Mouse (Mus musculus) spleen, adult 12 weeks (tissue): Measurements from ENCODE around the gene Apbb2.

Experiments
- DNase-seq: peaks from one replicate; pipeline ENCODE4 v3.0.0; 2022; ENCODE audit warnings: low spot score

The Apbb2 gene

DNA sequence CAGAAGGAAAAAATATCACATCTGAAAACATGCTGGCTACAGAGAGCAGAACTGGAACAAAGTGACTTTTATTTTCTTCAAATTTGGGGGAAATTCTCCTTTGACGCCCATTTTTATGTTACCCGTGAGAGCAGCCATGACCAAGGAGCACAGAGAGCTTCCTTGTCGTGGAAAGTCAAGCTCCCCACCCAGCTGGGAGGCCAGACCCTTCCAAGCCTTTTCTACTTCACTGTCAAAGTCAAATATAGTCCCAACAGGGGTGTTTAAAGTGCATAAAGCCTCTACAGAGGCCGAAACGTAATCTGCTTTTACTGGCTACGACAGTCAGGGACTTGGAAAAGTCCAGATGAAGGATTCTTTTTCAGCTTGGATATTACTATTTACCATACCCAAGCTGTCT is 101.1 kb downstream of the Apbb2 start:
- DNase-seq, result no peak

DNA sequence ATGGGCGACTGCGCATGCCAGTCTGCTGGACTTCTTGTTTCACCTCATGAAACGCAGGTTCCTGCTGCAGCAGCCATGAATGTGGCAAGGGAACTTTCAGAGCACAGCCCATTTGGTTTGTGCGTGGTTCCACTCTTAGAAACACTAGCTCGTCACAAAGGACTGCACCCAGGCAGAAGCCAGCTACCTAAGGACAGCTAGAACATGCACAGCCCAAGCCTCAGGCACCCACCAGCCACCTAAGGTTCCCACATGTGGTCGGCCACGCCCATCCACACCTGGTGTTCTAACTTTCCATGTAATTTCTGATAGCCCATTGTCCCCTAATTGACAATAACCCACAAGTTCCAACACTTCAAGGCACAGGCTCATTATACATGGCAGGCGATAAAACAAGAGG is 102.3 kb downstream of the Apbb2 start:
- no peak for DNase-seq

DNA sequence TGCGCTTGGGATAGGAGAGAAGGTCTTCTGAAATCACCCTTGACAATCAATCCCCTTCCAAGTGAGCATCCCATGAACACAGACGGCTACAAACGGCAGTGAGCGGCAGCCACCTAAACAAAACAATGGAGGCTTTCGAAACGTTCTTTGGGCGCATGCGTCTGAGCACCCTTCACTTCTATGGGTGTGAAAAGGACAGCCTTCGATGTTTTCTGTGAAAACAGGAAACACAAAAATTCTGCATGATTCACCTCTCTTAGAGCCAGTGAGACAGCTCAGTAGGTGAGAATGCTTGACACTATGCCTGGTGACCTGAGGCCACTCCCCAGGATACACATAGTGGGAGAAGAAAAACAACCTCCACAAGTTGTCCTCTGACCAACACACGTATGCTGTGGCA is 103.3 kb downstream of the Apbb2 start:
- DNase-seq, result no peak

DNA sequence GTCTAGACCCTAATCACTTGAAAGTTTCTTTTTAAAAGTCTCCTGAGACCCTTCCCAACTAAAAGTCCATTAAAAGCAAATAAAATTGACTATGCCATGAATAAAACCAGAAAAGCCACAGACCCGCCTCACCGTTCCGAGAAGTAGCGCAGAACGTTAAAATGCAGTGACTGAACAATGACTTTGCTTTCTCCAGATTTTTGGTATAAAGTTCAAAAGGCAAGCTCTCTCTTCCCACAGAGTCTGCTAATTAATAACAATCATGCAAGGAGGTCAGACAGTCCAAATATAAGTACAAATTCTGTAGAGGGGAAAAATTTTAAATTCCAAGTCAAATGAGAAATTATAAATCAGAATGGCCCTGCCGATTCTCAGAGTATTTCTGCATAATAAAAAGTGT is 103.9 kb downstream of the Apbb2 start:
- no peak for DNase-seq

DNA sequence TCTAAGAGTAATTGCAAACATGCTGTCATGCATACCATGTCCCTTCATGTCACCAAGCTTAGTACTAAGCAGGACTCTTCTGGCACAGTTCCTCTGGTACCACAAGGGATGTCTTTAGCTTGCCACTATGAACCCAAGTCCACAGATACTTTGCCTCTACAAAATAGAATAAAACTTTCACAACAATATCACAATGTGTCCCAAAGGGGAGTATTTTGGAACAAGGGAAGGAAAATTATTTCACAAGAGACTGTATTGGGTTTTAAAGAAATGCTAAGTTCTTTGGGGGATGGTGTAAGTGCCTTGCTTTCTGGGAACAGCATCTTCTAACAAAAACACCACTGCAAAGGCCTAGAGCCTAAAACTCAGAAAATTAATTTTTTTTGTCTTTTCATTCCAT is 105.2 kb downstream of the Apbb2 start:
- DNase-seq, result no peak

DNA sequence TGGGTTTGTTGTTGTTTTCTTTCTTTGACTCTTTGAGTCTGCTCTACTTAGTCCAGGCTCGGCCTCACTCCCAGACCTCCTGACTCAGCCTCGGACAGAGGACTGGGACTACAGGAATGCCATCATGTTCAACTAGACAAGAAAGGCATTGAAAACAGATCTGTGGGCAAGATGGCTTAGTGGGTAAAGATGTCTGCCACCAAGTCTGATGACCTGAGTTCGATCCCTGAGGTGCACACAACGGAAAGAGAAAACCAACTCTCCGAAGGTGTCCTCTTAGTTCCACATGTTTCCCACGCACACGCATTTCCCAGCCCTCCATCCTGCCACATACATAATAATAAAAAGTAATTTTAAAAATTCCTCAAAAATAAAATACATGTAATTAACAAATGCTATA is 106.1 kb downstream of the Apbb2 start:
- no peak for DNase-seq

DNA sequence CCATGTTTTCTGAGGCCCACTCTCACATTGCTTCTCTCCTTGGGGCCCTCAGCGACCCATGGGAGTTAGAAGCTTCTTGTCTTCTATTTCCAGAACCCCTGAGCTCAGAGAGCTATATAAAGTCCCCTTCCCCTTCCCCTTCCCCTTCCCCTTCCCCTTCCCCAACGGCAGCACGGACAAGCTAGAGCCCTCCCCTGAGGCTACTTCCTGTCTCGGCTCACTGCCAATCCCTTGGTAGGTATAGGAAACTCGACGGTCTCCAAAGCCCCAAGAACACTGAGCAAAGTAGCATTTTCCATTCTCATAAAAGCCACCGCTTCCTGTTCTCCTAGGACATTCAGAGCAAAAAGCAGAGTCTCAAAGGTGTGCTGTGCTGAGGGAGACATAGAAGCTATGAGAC is 107.9 kb downstream of the Apbb2 start:
- no peak for DNase-seq

DNA sequence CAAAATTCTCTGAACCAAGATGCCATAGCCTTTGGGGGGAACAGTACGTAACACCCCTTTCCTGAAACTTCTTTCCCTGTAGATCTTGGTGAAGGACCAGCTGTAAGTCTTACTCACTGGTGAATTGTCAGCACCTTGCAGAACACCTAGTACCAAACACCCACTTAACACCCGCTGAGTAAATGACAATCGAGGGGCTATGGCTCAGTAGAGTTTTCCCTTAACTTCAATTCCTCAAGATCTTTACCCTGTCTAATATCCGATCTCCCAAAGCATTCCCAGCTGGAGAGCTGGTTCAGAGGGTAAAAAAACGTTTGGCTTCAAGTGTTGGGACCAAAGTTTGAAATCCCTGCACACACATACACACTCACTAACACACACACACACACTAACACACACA is 109.4 kb downstream of the Apbb2 start:
- no peak for DNase-seq

DNA sequence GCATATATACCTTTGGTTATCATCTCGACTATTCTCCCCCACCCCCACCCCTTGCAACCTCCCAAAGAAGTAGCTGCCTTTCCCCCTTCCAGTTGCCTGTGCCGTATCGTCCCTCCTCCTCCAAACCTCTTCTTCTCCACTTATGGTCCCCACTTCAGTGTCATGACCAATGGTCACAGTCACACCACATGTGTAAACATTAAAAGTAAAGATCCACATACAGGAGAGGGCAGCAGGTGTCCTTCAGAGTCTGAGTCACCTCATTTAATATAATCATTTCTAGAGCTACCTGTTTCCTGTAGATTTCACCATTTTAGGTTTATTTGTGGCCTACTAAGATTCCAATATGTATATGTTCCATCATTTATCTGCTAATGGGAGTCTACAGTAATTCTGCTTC is 113.0 kb downstream of the Apbb2 start:
- DNase-seq, result no peak

DNA sequence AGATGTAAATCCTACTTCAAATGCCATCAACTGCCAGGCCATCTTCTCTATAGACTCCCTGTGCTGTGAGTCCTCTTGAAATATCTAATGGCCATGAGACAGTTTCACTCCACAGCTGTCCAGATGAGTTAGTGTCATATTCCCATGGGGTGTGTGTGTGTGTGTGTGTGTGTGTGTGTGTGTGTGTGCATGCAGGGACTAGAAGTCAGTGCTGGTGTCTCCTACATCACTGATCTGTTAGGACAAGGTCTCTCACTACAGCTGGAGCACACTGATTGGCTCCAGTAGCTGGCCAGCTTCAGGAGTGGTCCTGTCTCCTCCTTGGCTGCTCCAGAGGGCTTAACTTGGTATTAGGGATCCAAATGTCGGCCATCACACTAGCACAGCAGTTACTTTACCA is 113.5 kb downstream of the Apbb2 start:
- DNase-seq, result no peak

DNA sequence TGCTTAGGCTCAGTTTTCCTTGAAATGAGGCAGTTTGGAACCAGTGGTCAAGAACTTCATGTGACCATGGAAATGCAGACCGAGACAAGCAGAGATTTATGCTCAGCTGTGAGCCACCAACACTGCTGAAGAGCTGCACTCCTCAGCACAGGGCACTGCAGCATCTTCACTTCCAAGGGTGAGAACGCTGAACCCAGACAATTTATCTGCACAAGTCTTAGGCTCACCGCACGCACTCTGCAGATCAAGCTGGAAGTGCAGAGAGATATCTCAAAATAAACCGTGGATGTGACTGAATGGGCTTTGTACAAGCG is 114.2 kb downstream of the Apbb2 start:
- no peak for DNase-seq

DNA sequence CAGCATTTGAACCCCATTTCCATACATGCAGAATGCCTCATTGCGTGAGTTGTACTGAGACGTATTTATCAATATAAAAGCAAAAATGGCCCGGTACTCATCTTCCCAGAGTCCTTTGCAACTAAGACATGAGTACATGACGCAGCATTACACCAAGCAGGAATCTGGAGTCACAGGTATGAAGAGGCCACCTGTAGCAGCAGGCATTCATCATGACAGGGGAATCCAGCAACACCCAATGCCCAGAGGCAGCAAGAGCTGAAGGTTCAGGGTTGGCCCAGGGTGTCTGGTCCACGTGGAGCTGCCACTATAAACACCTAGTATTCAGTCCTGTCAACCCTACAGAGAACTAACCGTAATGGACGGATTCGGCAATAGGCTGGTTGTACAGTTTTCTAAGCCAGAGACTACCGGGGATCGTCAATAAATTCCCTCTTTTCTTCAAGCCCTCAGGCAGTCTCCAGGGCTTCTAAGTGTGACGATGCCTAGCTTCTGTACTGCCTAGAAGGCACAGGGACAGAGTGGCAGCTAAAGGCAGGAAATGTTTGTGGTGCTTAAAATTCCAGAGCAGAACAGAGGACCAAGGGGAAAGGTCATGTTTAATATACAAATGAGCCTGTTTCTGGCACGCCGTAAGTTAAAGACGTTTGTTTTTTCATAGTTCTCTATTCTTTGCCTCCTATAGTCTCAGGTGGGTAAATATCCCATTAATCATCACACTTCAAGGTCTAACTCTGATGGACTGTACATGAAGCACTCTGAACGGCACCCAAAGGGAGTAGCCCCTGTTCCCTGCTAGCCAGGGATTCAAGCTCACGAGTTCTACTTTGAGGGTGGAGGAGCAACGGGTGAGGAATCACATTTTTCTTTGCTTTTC is 114.8 kb downstream of the Apbb2 start:
- no peak for DNase-seq

DNA sequence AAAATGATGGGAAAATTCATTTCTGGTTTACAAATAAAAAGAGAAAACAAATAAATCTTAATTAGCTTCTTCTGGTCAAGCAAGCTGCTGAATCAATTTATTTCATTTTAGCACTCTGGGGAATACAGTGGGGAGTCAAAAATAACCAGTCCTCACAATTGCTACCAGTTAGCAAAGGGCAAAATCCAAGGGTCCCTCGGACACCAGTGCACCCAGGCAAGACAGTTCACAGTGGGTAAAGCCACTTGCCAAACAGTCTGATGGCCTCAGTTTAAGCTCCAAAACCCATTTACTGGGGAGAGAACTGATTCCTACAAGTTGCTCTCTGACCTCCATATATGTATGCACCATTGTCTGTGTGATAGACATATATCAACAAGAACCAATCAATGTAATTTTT is 115.6 kb downstream of the Apbb2 start:
- DNase-seq, result no peak

DNA sequence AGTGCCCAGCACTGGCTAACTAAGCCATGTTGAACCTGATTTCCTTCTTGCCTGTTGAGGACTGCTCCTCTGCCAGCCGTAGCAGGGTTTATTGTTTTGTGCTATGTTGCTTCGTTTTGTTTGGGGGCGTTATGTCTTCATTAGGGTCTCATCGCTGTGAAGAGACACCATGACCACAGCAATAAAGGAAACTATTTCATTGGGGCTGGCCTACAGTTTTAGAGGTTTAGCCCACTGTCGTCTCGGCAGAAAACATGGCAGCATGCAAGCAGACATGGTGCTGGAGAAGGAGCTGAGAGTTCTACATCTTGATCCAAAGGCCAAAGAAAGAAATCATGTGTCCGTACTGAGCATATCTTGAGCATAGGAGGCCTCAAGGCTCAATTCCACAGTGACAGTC is 119.0 kb downstream of the Apbb2 start:
- DNase-seq, result no peak

DNA sequence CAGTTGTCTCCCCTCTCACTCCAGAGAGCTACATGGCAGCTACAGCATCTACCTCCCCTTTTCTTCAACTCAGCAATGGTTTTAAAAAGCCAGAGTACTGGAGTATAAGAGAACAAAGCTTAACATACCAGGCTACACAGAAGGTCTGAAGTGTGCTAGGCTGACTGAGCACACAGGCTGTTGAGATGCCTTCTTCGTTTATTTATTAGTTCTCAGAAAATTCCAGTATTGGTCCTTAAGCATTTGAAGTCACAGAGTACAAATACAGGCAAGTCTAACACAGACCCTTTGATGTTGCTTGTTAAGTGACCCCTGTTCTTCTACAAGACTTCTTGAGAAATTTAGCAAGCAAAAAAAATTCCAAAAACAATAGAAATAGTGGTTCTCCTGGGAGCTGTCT is 120.4 kb downstream of the Apbb2 start:
- DNase-seq, result no peak

DNA sequence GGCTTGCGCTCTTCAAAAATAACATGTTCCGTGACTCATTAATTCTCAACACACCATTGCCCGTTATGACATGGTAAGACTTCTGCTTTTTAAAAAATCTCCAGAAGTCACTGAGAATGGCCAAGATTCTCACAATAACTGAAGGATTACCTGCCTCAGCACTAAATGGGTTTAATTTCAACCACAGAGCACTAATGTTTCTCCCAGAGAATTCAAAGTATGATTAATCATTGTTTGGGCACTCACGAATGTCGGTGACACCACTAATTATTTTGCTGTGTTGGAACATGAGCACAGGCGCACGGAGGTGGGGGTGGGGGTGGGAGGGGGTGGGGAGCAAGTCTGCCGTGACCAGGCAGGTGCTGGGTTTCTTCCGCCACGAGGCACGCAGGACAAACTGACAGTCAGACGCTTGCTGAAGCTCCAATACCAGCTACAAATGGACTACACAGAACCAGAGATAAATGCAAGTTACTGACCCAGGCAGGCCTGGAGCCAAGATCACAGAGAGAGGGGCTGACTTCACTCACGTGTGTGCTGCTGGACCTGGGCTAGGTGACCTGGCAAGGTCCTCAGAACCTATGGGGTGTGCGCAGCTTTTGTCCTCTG is 121.0 kb downstream of the Apbb2 start:
- no peak for DNase-seq

DNA sequence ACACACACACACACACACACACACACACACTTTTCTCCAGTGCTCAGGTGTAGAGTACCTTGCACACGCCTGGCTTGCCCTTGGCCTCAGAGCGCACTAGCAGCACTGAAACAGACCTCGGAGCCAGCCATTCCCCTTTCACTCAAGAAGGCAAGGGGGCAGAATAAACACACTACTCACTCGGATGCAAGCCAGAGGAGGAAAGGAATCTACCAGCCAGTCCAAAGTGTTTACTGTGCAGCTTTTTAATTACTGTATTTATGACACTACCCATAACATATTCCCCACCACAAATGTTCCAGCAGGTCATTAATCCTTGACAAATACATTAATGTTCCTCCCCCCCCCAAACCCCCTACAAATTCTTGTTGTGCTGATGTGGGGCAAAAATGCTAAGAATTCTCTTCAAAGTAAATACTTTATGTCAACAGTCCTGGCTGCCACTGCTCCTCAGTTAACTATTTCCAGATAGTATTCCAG is 121.7 kb downstream of the Apbb2 start:
- no peak for DNase-seq

DNA sequence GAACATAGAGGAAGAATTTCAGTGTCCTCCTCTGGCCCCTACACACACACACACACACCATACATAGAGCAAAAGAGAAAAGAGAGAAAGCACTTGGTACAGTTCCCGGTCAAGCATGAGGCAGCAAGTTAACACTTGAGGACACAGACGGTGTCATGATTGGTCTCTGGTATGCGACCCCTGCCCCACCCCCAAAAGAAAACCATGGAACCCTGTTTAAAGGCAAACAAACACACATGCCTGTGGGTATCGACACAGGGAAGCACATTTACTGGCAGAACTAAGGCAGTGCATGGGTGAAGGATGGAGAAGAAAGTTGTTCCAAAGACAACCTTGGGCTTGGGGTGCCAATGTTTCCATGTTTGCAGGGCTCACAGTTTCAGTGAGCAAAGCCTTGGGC is 123.9 kb downstream of the Apbb2 start:
- DNase-seq, result no peak

DNA sequence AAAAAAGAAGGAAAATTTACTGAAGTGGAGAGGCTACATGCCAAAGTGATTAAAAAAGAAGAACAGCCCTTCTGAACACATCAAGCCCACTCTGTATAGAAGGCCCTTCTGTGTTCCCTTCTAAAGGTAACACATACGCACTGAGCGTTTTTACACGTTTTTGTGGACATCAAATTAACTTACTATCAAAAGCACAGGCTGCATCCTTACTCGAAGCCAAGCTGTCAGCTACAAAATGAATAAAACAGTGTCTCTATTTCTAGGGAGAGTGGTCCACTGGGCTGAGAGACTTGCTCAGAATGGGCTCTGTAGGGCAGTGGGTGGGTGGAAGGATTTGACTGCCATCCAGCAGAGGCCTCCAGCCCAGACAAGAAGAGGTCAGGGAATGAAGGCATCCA is 126.0 kb downstream of the Apbb2 start:
- DNase-seq, result no peak

DNA sequence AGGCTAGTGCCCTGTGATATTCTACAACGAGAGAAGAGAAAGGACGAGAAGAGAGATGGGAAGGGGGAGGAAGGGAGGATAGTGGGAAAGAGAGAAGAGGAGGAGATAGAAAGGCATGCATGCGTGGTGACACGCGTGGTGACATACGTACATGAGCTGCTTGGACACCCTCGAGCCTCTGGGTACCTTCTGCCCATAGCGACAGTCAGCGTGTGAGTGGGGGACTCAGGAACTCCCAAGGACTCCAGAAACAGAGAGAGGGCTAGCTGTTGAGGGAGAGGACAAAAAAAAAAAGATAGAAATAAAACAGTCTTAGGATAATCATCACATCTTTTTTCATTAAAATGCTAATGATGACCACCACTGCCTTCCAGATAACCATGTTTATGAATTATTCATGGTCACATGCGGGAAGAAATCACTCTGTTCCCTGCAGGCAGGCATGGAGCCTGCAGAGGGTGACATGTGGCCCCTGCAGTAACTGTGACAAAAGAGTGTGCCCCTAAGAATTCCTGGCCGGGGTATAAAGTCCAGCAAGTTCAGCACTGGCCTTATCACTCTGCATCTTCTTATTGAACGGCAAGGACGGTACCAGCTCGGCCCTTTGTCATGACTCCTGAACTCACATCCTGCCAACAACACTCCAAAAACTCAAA is 126.5 kb downstream of the Apbb2 start:
- no peak for DNase-seq

DNA sequence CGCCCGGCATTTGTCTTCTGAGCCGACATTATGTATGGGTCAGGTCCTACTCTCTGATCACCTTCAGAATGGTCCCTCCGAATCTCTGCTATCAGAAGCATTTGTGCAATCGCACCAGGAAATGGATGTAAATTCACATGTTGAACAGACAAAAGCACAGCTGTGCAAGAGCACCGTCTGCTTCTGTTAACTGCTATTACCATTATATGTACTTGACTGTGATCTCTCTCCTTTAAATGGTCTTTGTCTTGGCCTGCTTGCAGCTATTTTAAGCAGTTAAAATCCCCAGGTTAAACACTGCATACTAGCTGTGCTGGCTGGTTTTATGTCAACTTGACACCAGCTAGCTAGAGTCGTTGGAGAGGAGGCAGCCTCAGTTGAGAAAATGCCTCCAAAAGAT is 132.6 kb downstream of the Apbb2 start:
- no peak for DNase-seq

DNA sequence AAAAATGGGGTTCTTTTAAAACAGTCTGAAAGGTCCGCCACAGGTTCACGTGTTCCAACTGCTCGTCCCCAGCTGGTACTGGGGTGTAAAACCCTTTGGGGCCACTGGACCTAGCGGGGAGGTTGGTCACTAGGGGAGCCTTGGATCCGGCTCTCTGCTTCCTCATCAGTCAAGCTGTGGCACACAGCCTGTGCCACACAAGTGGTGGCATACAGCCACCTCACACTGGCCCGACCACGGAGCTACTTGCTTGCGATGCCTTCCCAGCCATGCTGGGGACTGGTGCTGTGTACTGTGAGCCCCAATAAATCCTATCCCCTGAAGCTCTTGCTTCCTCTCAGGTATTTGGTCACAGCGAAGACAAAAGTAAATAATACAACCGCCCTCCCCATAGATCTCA is 142.3 kb downstream of the Apbb2 start:
- DNase-seq, result no peak

DNA sequence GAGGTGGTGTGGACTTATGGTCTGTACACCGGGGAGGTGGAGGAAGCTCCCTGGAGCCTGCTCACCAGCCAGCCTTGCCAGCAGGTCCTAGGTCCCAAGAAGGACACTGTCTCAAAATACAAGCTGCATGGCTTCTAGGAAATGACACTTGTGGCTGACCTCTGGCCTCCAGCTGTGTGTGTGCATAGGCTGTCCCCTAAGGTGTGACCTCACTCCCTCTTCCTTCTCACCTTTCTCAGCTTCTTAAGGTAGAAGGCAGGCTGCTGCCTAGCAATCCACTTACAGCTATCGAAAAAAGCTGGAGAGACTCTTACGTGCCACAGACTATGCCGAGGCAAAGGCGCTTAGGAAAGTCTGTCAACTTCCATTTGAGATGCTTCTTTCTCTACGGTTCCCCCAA is 142.8 kb downstream of the Apbb2 start:
- DNase-seq, result no peak

DNA sequence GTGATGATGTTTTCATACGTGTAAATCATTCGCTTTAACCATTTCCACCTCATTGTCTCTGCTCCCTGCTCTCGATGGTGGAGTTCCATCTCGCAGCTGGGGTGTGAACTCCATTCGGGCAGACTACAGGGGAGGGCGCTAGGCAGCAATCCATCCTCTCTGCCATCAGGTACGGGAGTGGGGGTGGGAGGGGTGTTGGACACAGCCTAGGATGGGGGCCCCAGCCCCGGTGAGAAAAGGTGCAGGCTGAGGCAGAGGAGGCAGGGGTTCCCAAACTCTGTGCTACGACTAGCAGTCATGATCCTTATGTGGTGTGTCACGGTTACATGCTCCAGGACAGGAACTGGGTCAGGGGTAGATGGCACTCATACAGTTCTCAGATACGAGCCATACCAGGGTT is 144.4 kb downstream of the Apbb2 start:
- no peak for DNase-seq
